Mouse (Mus musculus) myocyte (in vitro differentiated cells): ENCODE measurements around the gene Sipa1l2. TPM values are rescaled to one million over a fixed set of nuclear protein-coding genes. Genes with fewer than 3 reads are reported as not detected.

Source experiments
- H3K27me3 ChIP-seq: one replicate; pipeline ENCODE4 v1.6.1; 2011; ENCODE audit not compliant: control insufficient read depth, insufficient read depth, insufficient read length
- H3K36me3 ChIP-seq: one replicate; pipeline ENCODE4 v1.6.1; 2011; ENCODE audit not compliant: control insufficient read depth, insufficient read depth
- H3K4me2 ChIP-seq: one replicate; pipeline ENCODE4 v1.6.1; 2011; ENCODE audit warnings: low read depth, control low read depth
- H3K4me3 ChIP-seq: one replicate; pipeline ENCODE4 v1.5.1; 2011; ENCODE audit warnings: mild to moderate bottlenecking, control low read depth, moderate library complexity
- H3K79me2 ChIP-seq: one replicate; pipeline ENCODE4 v1.6.1; 2011; ENCODE audit not compliant: control insufficient read depth, insufficient read depth
- H3ac ChIP-seq: one replicate; pipeline ENCODE4 v1.6.1; 2011; ENCODE audit not compliant: control insufficient read depth, insufficient read length
- CEBPB ChIP-seq: IDR thresholded peaks from 2 replicates; pipeline ENCODE4 v1.6.1; 2011; ENCODE audit warnings: mild to moderate bottlenecking, moderate library complexity; ENCODE audit not compliant: poor library complexity, insufficient read depth, severe bottlenecking
- E2F4 ChIP-seq: IDR thresholded peaks from one replicate; pipeline ENCODE4 v1.6.1; 2011; ENCODE audit warnings: mild to moderate bottlenecking, control low read depth, moderate library complexity; ENCODE audit not compliant: insufficient read depth
- MAX ChIP-seq: IDR thresholded peaks from one replicate; pipeline ENCODE4 v1.6.1; 2011; ENCODE audit warnings: low read depth, mild to moderate bottlenecking, control low read depth
- MYOD1 ChIP-seq, 3 experiments: IDR thresholded peaks; one replicate each; pipeline ENCODE4 v1.6.1; 2011; ENCODE audit warnings: control low read depth in 2 of 3, low read depth in 2 of 3, mild to moderate bottlenecking in 2 of 3, moderate library complexity in 1 of 3; ENCODE audit not compliant: insufficient read length in 2 of 3, control insufficient read depth in 1 of 3
- MYOG ChIP-seq, 3 experiments: IDR thresholded peaks; one replicate each; pipeline ENCODE4 v1.6.1; 2011; ENCODE audit warnings: control low read depth in 2 of 3, low read depth in 2 of 3, mild to moderate bottlenecking in 2 of 3; ENCODE audit not compliant: insufficient read length in 2 of 3, control insufficient read depth in 1 of 3, insufficient read depth in 1 of 3
- POLR2A ChIP-seq: IDR thresholded peaks from one replicate; pipeline ENCODE4 v1.6.1; 2011; ENCODE audit warnings: low read depth, mild to moderate bottlenecking, control low read depth, moderate library complexity; ENCODE audit not compliant: insufficient read length
- POLR2AphosphoS2 ChIP-seq: IDR thresholded peaks from one replicate; pipeline ENCODE4 v1.6.1; 2011; ENCODE audit warnings: low read depth, control low read depth; ENCODE audit not compliant: insufficient read length
- REST ChIP-seq: IDR thresholded peaks from one replicate; pipeline ENCODE4 v1.6.1; 2011; ENCODE audit warnings: mild to moderate bottlenecking, control low read depth, moderate library complexity; ENCODE audit not compliant: insufficient read depth, insufficient read length
- SRF ChIP-seq: IDR thresholded peaks from one replicate; pipeline ENCODE4 v1.6.1; 2011; ENCODE audit warnings: low read depth; ENCODE audit not compliant: control insufficient read depth, insufficient read length
- TCF12 ChIP-seq: IDR thresholded peaks from one replicate; pipeline ENCODE4 v1.6.1; 2011; ENCODE audit warnings: mild to moderate bottlenecking, control low read depth; ENCODE audit not compliant: poor library complexity, insufficient read depth, severe bottlenecking
- TCF3 ChIP-seq: IDR thresholded peaks from one replicate; pipeline ENCODE4 v1.6.1; 2011; ENCODE audit warnings: low read depth, control low read depth; ENCODE audit not compliant: insufficient read length
- USF1 ChIP-seq: IDR thresholded peaks from one replicate; pipeline ENCODE4 v1.6.1; 2011; ENCODE audit warnings: low read depth, mild to moderate bottlenecking, control low read depth, moderate library complexity
- polyA plus RNA-seq: library from polyadenylated mRNA; unstranded; fragments of >200 nt; fragmentation: generic; extraction: Trizol; gene quantifications from one replicate; pipeline ENCODE4 v1.2.1, GENCODE M21; 2012; ENCODE audit warnings: missing spikeins

Sipa1l2 gene
- polyA plus RNA-seq, 1 experiment = 16.2 TPM

DNA sequence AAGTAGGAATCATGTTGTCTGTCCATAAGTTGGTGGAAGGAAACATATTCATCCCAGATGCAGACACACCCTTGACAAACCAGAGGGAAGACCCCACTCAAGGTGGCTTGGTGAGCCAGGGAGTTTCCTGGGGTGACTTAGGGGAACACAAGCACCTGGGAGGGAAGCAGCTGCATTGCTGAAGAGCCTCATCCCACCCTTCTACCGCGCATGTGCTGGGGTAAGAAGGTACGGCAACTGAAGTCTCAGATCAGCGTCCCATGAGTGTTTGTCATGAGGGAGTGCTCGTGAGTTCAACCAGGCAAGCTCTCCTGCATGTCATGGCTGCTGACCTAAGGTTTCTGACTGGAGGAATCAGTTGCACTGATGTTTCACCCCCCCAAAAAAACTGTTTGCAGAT lies 138.8 kb downstream of the Sipa1l2 start:
- H3K79me2 ChIP-seq = no peaks in the 10 kb centered on the region
- no peaks in the 10 kb centered on the region for H3K27me3 ChIP-seq
- no peak overlapping the region for H3ac ChIP-seq
- H3K36me3 ChIP-seq = peaks cover 3% of the 10 kb centered on the region
- H3K4me3 ChIP-seq = no peak overlapping the region
- TF ChIP-seq TCF3 (no peak), POLR2A (no peak), CEBPB (no peak), REST (no peak), SRF (no peak), POLR2AphosphoS2 (no peak), MYOD1 (IDR thresholded peaks at IDR 0.05; ENCODE audit: control insufficient read depth in 1 of 3, insufficient read length in 2 of 3, low read depth in 2 of 3) (no peak), E2F4 (no peak)
- no peak overlapping the region for H3K4me2 ChIP-seq

DNA sequence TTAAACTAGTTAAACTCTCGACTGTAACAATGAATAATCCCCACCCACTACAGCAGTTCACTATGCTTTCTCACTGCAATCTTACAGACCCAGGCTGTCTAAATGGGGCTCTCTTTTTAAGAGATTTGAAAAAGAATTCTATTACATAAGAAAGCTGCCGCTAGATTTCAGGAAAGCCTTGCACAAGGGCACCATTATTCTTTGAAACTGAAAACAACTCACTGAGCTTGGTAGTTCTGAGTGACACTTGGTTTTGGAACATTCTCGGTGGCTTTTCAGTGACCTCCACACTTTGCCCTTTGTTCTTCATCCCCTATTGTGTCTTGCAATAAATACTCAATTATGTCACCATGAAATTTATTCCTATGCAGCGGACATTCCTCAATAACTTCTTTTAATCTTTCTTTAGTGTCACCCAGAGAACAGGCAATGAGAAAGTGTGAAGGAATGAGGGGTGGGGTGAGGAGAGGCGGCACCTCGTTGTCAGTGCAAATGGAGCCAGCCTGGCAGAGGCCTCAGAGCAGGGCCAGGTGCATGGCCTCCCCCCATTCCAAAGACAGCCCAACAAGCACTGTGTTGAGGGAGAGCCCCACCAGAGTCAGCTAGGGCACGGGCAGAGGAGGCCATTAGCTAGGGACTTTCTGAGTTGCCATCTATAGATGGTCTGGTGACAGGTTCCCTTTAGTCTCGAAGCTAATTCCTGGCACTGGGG lies 140.5 kb downstream of the Sipa1l2 start:
- no peak overlapping the region for H3ac ChIP-seq
- no peaks in the 10 kb centered on the region for H3K27me3 ChIP-seq
- H3K4me2 ChIP-seq = no peak overlapping the region
- H3K79me2 ChIP-seq = no peaks in the 10 kb centered on the region
- H3K4me3 ChIP-seq = no peak overlapping the region
- peaks cover 3% of the 10 kb centered on the region for H3K36me3 ChIP-seq
- TF ChIP-seq MYOG (IDR thresholded peaks at IDR 0.05; ENCODE audit: control insufficient read depth in 1 of 3, insufficient read depth in 1 of 3, insufficient read length in 2 of 3, low read depth in 2 of 3) = peak in 1 of 3 experiments; percentile 20
- no peak for TF ChIP-seq USF1
- no peak for TF ChIP-seq CEBPB
- no peak for TF ChIP-seq POLR2A
- no peak for TF ChIP-seq MAX
- TF ChIP-seq SRF = no peak
- no peak for TF ChIP-seq E2F4
- peak in 1 of 3 experiments; percentile 57 for TF ChIP-seq MYOD1 (IDR thresholded peaks at IDR 0.05; ENCODE audit: control insufficient read depth in 1 of 3, insufficient read length in 2 of 3, low read depth in 2 of 3)
- no peak for TF ChIP-seq REST
- no peak for TF ChIP-seq TCF12
- TF ChIP-seq POLR2AphosphoS2 = no peak
- TF ChIP-seq TCF3 = no peak

DNA sequence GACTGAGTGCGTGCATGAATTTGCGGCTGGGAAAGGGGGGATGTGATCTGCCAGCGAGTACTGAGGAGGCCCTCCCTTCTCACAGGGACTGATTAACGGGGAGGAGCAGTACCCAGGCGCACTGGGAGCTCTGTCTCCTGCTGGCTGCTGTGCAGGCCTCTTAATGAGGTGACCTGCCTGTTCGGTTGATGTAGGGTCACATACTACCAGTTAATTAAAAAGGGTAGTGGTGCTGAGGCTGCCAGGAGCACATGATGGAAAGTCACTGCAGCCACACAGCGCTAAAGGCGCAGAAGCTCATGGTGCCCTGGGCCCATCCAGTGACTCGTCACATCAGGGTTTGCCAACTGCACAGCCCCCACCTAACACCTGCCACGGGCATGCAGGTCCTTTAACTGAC lies 145.7 kb downstream of the Sipa1l2 start:
- Histone ChIP-seq H3K4me3 (no peak overlapping the region), H3K27me3 (no peaks in the 10 kb centered on the region), H3K79me2 (no peaks in the 10 kb centered on the region), H3K4me2 (no peak overlapping the region), H3K36me3 (peaks cover 8% of the 10 kb centered on the region), H3ac (no peak overlapping the region)
- no peak for TF ChIP-seq REST
- peak in 1 of 3 experiments; percentile 38 for TF ChIP-seq MYOD1 (IDR thresholded peaks at IDR 0.05; ENCODE audit: control insufficient read depth in 1 of 3, insufficient read length in 2 of 3, low read depth in 2 of 3)

DNA sequence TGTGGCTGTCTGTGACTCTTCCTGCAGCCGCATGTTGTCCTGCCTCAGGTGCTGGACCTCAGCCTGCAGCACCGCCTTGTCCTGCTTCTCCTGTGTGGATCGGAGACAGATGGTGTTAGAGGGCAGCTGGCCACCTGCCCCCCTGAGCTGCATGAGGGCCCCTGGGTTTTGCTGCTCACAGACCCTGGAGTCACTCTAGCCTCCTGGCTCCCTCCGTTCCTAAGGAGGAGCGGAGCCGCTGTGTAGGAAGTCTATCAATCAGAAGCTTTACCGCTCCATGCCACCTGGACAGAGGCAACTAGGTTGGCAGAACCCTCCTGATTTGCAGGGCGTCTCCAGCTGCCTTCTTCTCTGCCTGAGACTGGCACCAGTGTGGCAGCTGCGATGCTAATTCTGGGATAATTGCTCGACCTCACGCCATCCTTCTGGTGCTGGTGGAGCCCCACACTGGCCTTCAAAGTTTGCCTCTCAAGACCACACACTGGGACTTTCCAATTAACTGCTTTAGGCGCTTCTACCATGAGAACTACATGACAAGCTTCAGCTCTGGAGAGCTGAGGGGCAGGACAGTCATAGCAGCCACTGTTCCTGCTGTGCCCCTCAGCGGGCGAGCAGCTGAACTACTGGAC lies 150.3 kb downstream of the Sipa1l2 start:
- Histone ChIP-seq H3K79me2 (no peaks in the 10 kb centered on the region), H3K4me2 (no peak overlapping the region), H3K4me3 (no peak overlapping the region), H3K27me3 (no peaks in the 10 kb centered on the region), H3K36me3 (peaks cover 8% of the 10 kb centered on the region), H3ac (no peak overlapping the region)
- TF ChIP-seq MYOD1 (IDR thresholded peaks at IDR 0.05; ENCODE audit: control insufficient read depth in 1 of 3, insufficient read length in 2 of 3, low read depth in 2 of 3) (no peak), POLR2A (no peak), MYOG (IDR thresholded peaks at IDR 0.05; ENCODE audit: control insufficient read depth in 1 of 3, insufficient read depth in 1 of 3, insufficient read length in 2 of 3, low read depth in 2 of 3) (no peak), CEBPB (no peak), POLR2AphosphoS2 (no peak), SRF (no peak), TCF12 (no peak), E2F4 (no peak), TCF3 (no peak), MAX (no peak), USF1 (no peak), REST (no peak)

- TF ChIP-seq MAX (no peak), TCF3 (no peak), MYOD1 (IDR thresholded peaks at IDR 0.05; ENCODE audit: control insufficient read depth in 1 of 3, insufficient read length in 2 of 3, low read depth in 2 of 3) (no peak), E2F4 (no peak), REST (no peak), USF1 (peak; percentile 92), POLR2A (no peak), SRF (no peak), MYOG (IDR thresholded peaks at IDR 0.05; ENCODE audit: control insufficient read depth in 1 of 3, insufficient read depth in 1 of 3, insufficient read length in 2 of 3, low read depth in 2 of 3) (no peak), POLR2AphosphoS2 (no peak), CEBPB (peak; percentile 60), TCF12 (no peak)
- Histone ChIP-seq H3K79me2 (no peaks in the 10 kb centered on the region), H3K4me3 (no peak overlapping the region), H3K4me2 (no peak overlapping the region), H3ac (no peak overlapping the region), H3K27me3 (no peaks in the 10 kb centered on the region), H3K36me3 (no peaks in the 10 kb centered on the region)
Observed at GRCm38 (mm10) chr8:125416146-125416545, 153.5 kb downstream of the Sipa1l2 start.
